8 mouse cellular contexts compared by ENCODE assay signal in genomic region chr4:152360855-152361254, GRCm38 (mm10). TPM values are rescaled to one million over a fixed set of nuclear protein-coding genes. Genes with fewer than 3 reads are reported as not detected.
DNase-seq lines count a peak whose midpoint lies in the region; ATAC-seq and TF ChIP-seq lines count a peak whose summit lies in the region.

No protein-coding gene starts in this region.

- DNase-seq in midbrain, embryonic 10.5 days (ENCODE audit: low spot score), result peak; percentile 77
- DNase-seq in forebrain, embryonic 14.5 days (ENCODE audit: low spot score), result peak; percentile 59
- DNase-seq in liver, result peak; percentile 84
- no peak for DNase-seq in layer of hippocampus, adult 18-20 months (ENCODE audit: low spot score in 2 of 2)
- DNase-seq in right cerebral cortex, adult 2 months (ENCODE audit: low spot score in 2 of 2), result no peak
- no peak for DNase-seq in left cerebral cortex, adult 2 months (ENCODE audit: extremely low spot score in 1 of 2, low spot score in 2 of 2)

- no peak for TF ChIP-seq CTCF in left cerebral cortex, adult 2 months (IDR thresholded peaks at IDR 0.05)

- WGBS in midbrain, embryonic 10.5 days, result under 1% methylated on average over 24 of the region's 24 CpGs
- 4% methylated on average over 23 of the region's 24 CpGs for WGBS in midbrain, embryonic 16.5 days
- under 1% methylated on average over 23 of the region's 24 CpGs for WGBS in forebrain, embryonic 14.5 days
- WGBS in neural tube, embryonic 12.5 days, result 1% methylated on average over 24 of the region's 24 CpGs

- no peaks in the 10 kb centered on the region for H3K36me3 ChIP-seq in midbrain, embryonic 10.5 days
- H3K36me3 ChIP-seq in midbrain, embryonic 16.5 days (ENCODE audit: control insufficient read depth, insufficient read depth, low read length), result peaks cover 12% of the 10 kb centered on the region
- H3K36me3 ChIP-seq in forebrain, embryonic 14.5 days (ENCODE audit: control insufficient read depth, insufficient read depth, low read length), result 0 out of 2 replicates have a peak, but pooled peaks cover 3% of the 10 kb centered on the region
- no peaks in the 10 kb centered on the region for H3K36me3 ChIP-seq in neural tube, embryonic 12.5 days

- no peak overlapping the region for H3K9ac ChIP-seq in midbrain, embryonic 16.5 days (ENCODE audit: low read depth, low read length)
- no peak overlapping the region for H3K9ac ChIP-seq in forebrain, embryonic 14.5 days (ENCODE audit: low read length)
- H3K9ac ChIP-seq in neural tube, embryonic 12.5 days, result no peak overlapping the region

- H3K4me2 ChIP-seq in midbrain, embryonic 16.5 days (ENCODE audit: low read length), result no peak overlapping the region
- H3K4me2 ChIP-seq in forebrain, embryonic 14.5 days (ENCODE audit: low read length), result peak overlapping the region; percentile 34
- peak overlapping the region; percentile 53 for H3K4me2 ChIP-seq in neural tube, embryonic 12.5 days (replicated peaks)

- intact Hi-C loops in left cerebral cortex, adult 2 months (cut with DNase I), result no loop called here

- H3K27ac ChIP-seq in midbrain, embryonic 10.5 days (replicated peaks), result no peak overlapping the region
- no peak overlapping the region for H3K27ac ChIP-seq in midbrain, embryonic 16.5 days (ENCODE audit: low read length)
- no peak overlapping the region for H3K27ac ChIP-seq in forebrain, embryonic 14.5 days (ENCODE audit: low read depth, low read length)
- no peak overlapping the region for H3K27ac ChIP-seq in neural tube, embryonic 12.5 days
- no peak overlapping the region for H3K27ac ChIP-seq in left cerebral cortex, adult 2 months

- H3K4me1 ChIP-seq in midbrain, embryonic 10.5 days, result peaks cover 37% of the 10 kb centered on the region
- H3K4me1 ChIP-seq in midbrain, embryonic 16.5 days (ENCODE audit: control insufficient read depth, insufficient read depth, low read length), result peaks cover 10% of the 10 kb centered on the region
- peaks cover 19% of the 10 kb centered on the region for H3K4me1 ChIP-seq in forebrain, embryonic 14.5 days (ENCODE audit: control insufficient read depth, insufficient read depth, low read length)
- H3K4me1 ChIP-seq in neural tube, embryonic 12.5 days, result peaks cover 16% of the 10 kb centered on the region

- no peaks in the 10 kb centered on the region for H3K9me3 ChIP-seq in midbrain, embryonic 10.5 days (replicated peaks)
- H3K9me3 ChIP-seq in midbrain, embryonic 16.5 days (replicated peaks; ENCODE audit: control insufficient read depth, low read length, poor library complexity, severe bottlenecking), result no peaks in the 10 kb centered on the region
- H3K9me3 ChIP-seq in forebrain, embryonic 14.5 days (replicated peaks; ENCODE audit: control insufficient read depth, low read length), result no peaks in the 10 kb centered on the region
- H3K9me3 ChIP-seq in neural tube, embryonic 12.5 days, result no peaks in the 10 kb centered on the region

- H3K4me3 ChIP-seq in midbrain, embryonic 10.5 days, result peak overlapping the region; percentile 51
- H3K4me3 ChIP-seq in midbrain, embryonic 16.5 days (ENCODE audit: low read depth, low read length), result no peak overlapping the region
- H3K4me3 ChIP-seq in forebrain, embryonic 14.5 days (ENCODE audit: low read depth, low read length), result no peak overlapping the region
- 0 out of 2 replicates have a peak overlapping the region, but pooled peaks have one; percentile 7 for H3K4me3 ChIP-seq in neural tube, embryonic 12.5 days
- no peak overlapping the region for H3K4me3 ChIP-seq in left cerebral cortex, adult 2 months

- peaks cover 39% of the 10 kb centered on the region for H3K27me3 ChIP-seq in midbrain, embryonic 10.5 days (ENCODE audit: low read depth, poor library complexity, severe bottlenecking)
- H3K27me3 ChIP-seq in midbrain, embryonic 16.5 days (ENCODE audit: control insufficient read depth, insufficient read depth, low read depth, low read length), result no peaks in the 10 kb centered on the region
- H3K27me3 ChIP-seq in forebrain, embryonic 14.5 days (replicated peaks; ENCODE audit: control insufficient read depth, insufficient read depth, low read length), result no peaks in the 10 kb centered on the region; the same call in 1 of the 2 replicates
- H3K27me3 ChIP-seq in neural tube, embryonic 12.5 days (replicated peaks), result peaks cover 25% of the 10 kb centered on the region

- no peak for ATAC-seq in midbrain, embryonic 16.5 days
- ATAC-seq in forebrain, embryonic 14.5 days, result peak; percentile 55; the same call in 1 of the 2 replicates
- ATAC-seq in neural tube, embryonic 12.5 days (ENCODE audit: low FRiP score, low read depth), result peak; percentile 63; the same call in 1 of the 2 replicates

RNA-seq across cellular contexts. Expression of gene Chd5, which starts 22.4 kb away (rescaled TPM):
- 0.07 and 0.12 TPM in 2 replicates for polyA plus RNA-seq in midbrain, embryonic 10.5 days (2016; fragmentation: Nextera tagmentation; extraction: Ambion mirVana)
- polyA plus RNA-seq in midbrain, embryonic 16.5 days (2015; fragmentation: Nextera tagmentation; extraction: Ambion mirVana), result 55.2 and 66.7 TPM in 2 replicates
- 15.6 and 18.6 TPM in 2 replicates for polyA plus RNA-seq in forebrain, embryonic 14.5 days (2014; fragmentation: Nextera tagmentation; extraction: Ambion mirVana)
- 6.1 and 7.8 TPM in 2 replicates for polyA plus RNA-seq in neural tube, embryonic 12.5 days (2016; fragmentation: Nextera tagmentation; extraction: Ambion mirVana)
- 100 to 1,000 TPM; 129 to 131 TPM for total RNA-seq in layer of hippocampus, adult 18-20 months (2021)
- 100 to 1,000 TPM; 176 to 194 TPM for total RNA-seq in left cerebral cortex, adult 2 months (2021)

RNA-seq across cellular contexts. Expression of gene Rpl22, which starts 35.3 kb away (rescaled TPM):
- polyA plus RNA-seq in midbrain, embryonic 10.5 days (2016; fragmentation: Nextera tagmentation; extraction: Ambion mirVana), result 282 and 358 TPM in 2 replicates
- 117 and 136 TPM in 2 replicates for polyA plus RNA-seq in midbrain, embryonic 16.5 days (2015; fragmentation: Nextera tagmentation; extraction: Ambion mirVana)
- 196 and 235 TPM in 2 replicates for polyA plus RNA-seq in forebrain, embryonic 14.5 days (2014; fragmentation: Nextera tagmentation; extraction: Ambion mirVana)
- polyA plus RNA-seq in neural tube, embryonic 12.5 days (2016; fragmentation: Nextera tagmentation; extraction: Ambion mirVana), result 255 and 274 TPM in 2 replicates
- 100 to 1,000 TPM; 204 to 205 TPM for total RNA-seq in layer of hippocampus, adult 18-20 months (2021)
- total RNA-seq in left cerebral cortex, adult 2 months (2021), result 100 to 1,000 TPM; 171 to 172 TPM

RNA-seq across cellular contexts. Expression of gene Rnf207, which starts 42.1 kb away (rescaled TPM):
- polyA plus RNA-seq in midbrain, embryonic 10.5 days (2016; fragmentation: Nextera tagmentation; extraction: Ambion mirVana), result 1.5 and 2.4 TPM in 2 replicates
- 6.4 and 9.5 TPM in 2 replicates for polyA plus RNA-seq in midbrain, embryonic 16.5 days (2015; fragmentation: Nextera tagmentation; extraction: Ambion mirVana)
- 2.4 and 2.5 TPM in 2 replicates for polyA plus RNA-seq in forebrain, embryonic 14.5 days (2014; fragmentation: Nextera tagmentation; extraction: Ambion mirVana)
- polyA plus RNA-seq in neural tube, embryonic 12.5 days (2016; fragmentation: Nextera tagmentation; extraction: Ambion mirVana), result 5.8 and 7.3 TPM in 2 replicates
- total RNA-seq in layer of hippocampus, adult 18-20 months (2021), result 10 to 100 TPM in 1 of 2 experiments, 1 to 10 TPM in 1; 8.1 to 10.2 TPM
- total RNA-seq in left cerebral cortex, adult 2 months (2021), result 10 to 100 TPM; 17.0 to 18.6 TPM

Comparison
In these comparisons a context has a peak if more than half of its experiments do, and no peak if none do; other contexts are left out.
1. H3K4me3 ChIP-seq: peak in midbrain, embryonic 10.5 days (single experiment) and neural tube, embryonic 12.5 days (single experiment); none in midbrain, embryonic 16.5 days (single experiment), forebrain, embryonic 14.5 days (single experiment) and left cerebral cortex, adult 2 months (single experiment).
2. DNase-seq: peak in midbrain, embryonic 10.5 days (single experiment), forebrain, embryonic 14.5 days (single experiment) and liver (single experiment); none in layer of hippocampus, adult 18-20 months (0 of 2), right cerebral cortex, adult 2 months (0 of 2) and left cerebral cortex, adult 2 months (0 of 2).